Mouse (Mus musculus) ES-E14 (cell line): Measurements from ENCODE around the gene Rora.

Experiments
- HCFC1 ChIP-seq: IDR thresholded peaks from 2 replicates; pipeline ENCODE4 v1.6.1; 2012; ENCODE audit warnings: low read length, inconsistent platforms, borderline replicate concordance; ENCODE audit not compliant: insufficient read depth
- ZNF384 ChIP-seq: IDR thresholded peaks from 2 replicates; pipeline ENCODE4 v1.6.1; 2012; ENCODE audit warnings: low read depth, low read length, inconsistent platforms

DNA sequence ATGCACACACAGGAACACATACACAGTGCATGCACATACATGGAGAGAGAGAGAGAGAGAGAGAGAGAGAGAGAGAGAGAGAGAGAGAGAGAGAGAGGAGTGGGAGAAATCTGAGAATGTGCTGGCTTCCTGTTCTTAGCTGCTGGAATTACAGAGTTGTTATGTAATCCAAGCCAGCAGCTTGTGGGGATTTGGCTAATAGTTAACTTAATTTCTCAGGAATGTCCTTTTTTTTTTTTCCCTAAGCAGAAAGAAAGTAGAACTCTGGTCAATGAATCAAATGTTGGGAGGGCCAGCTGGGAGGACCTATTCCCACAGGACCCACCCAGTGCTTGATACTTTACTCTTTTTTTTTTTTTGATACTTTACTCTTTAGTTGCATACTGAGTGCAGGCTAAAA is 527.8 kb downstream of the Rora start:
- TF ChIP-seq ZNF384 (no peak), HCFC1 (no peak)
